Comparison of ENCODE assay signal across 51 mouse cellular contexts in the genomic region with DNA sequence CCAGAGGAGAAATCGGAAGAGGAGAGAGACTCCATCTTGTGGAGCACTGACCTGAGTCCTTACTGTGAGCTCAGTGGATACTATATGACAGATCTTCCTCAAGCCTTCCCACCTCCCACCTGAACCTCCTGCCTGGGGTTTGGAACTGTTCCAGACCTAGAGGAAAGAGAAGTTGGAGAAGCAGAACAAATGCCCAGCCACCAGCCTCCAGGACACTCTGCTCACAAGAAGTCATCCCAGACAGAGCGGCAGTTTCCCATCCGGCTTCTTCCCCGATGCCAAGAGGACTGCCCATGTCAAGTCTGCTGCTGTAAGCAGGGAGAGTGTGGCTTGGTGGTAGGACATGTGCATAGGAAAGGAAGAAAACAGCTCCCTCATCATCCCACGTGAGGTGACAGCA. TPM values are rescaled to one million over a fixed set of nuclear protein-coding genes. Genes with fewer than 3 reads are reported as not detected.
"Had no signal": no experiment of that assay in that cellular context is flagged by ENCODE, and none has a peak within 500 bp of the region (broad histone marks: within the 10 kb centered on the region; RNA-seq: fewer than 3 reads in every experiment).

No protein-coding gene starts in this region.

- DNase-seq: heart, postnatal 10 days; heart, postnatal 14 days; heart, postnatal 4 days; kidney, adult 11 months; kidney, adult 18-20 months; kidney, adult 2 months; kidney, adult 8-10 months; kidney, adult 9 months; kidney, postnatal 10 days; kidney, postnatal 14 days; kidney, postnatal 25 days; kidney, postnatal 36 days; kidney, postnatal 4 days; layer of hippocampus, adult 9-11 months; layer of hippocampus, postnatal 36 days had no signal

- H3K36me3 ChIP-seq: heart, embryonic 12.5 days; heart, embryonic 13.5 days; heart, embryonic 15.5 days; hindbrain, embryonic 10.5 days; hindbrain, embryonic 12.5 days; hindbrain, embryonic 13.5 days; hindbrain, embryonic 15.5 days; intestine, embryonic 15.5 days; kidney, embryonic 15.5 days had no signal

- H3K4me3 ChIP-seq: heart, embryonic 12.5 days; heart, embryonic 13.5 days; heart, embryonic 15.5 days; hindbrain, embryonic 10.5 days; hindbrain, embryonic 12.5 days; hindbrain, embryonic 13.5 days; hindbrain, embryonic 15.5 days; intestine, embryonic 15.5 days; kidney, embryonic 15.5 days; layer of hippocampus, adult 2 months; left cerebral cortex, adult 2 months had no signal

- H3K9me3 ChIP-seq: heart, embryonic 12.5 days; heart, embryonic 13.5 days; heart, embryonic 15.5 days; hindbrain, embryonic 10.5 days; hindbrain, embryonic 12.5 days; hindbrain, embryonic 13.5 days; hindbrain, embryonic 15.5 days; intestine, embryonic 15.5 days; kidney, embryonic 15.5 days had no signal

- H3K27me3 ChIP-seq: hindbrain, embryonic 13.5 days; hindbrain, embryonic 15.5 days; intestine, embryonic 15.5 days; kidney, embryonic 15.5 days had no signal

- ATAC-seq: hindbrain, embryonic 16.5 days; hindbrain, postnatal 0 days; inflammation-experienced regulatory T-cells, adult 6 months; intestine, embryonic 15.5 days; intestine, embryonic 16.5 days; intestine, postnatal 0 days had no signal

- H3K4me1 ChIP-seq: heart, embryonic 12.5 days; heart, embryonic 13.5 days; heart, embryonic 15.5 days; hindbrain, embryonic 10.5 days; hindbrain, embryonic 12.5 days; hindbrain, embryonic 13.5 days; hindbrain, embryonic 15.5 days; intestine, embryonic 15.5 days; kidney, embryonic 15.5 days had no signal

RNA-seq across cellular contexts. Expression of a gene that starts 6.2 kb away (rescaled TPM):
- total RNA-seq: heart, postnatal 14 days; heart, postnatal 25 days; heart, postnatal 4 days; hematopoietic stem cell, adult 5-6 weeks; hindbrain, postnatal 0 days; layer of hippocampus, adult 18-20 months; layer of hippocampus, adult 2 months; layer of hippocampus, adult 8-10 months; layer of hippocampus, postnatal 10 days; layer of hippocampus, postnatal 14 days; layer of hippocampus, postnatal 25 days; layer of hippocampus, postnatal 36 days; left cerebral cortex, adult 18-20 months; left cerebral cortex, adult 2 months; left cerebral cortex, adult 8-10 months had no signal
- polyA plus RNA-seq: heart, embryonic 11.5 days; heart, embryonic 12.5 days; heart, embryonic 13.5 days; heart, embryonic 14.5 days; heart, embryonic 15.5 days; heart, embryonic 16.5 days; hindbrain, embryonic 11.5 days; hindbrain, embryonic 12.5 days; hindbrain, embryonic 13.5 days; hindbrain, embryonic 14.5 days; hindbrain, embryonic 15.5 days; hindbrain, embryonic 16.5 days; hindbrain, postnatal 0 days; inflammation-experienced regulatory T-cells, adult 6 months; intestine, embryonic 15.5 days; intestine, embryonic 16.5 days; kidney, adult 2 months; kidney, embryonic 15.5 days; large intestine, adult 2 months had no signal

RNA-seq across cellular contexts. Expression of a gene that starts 6.6 kb away (rescaled TPM):
- total RNA-seq: heart, postnatal 10 days; heart, postnatal 14 days; heart, postnatal 25 days; heart, postnatal 4 days; hematopoietic stem cell, adult 5-6 weeks; hindbrain, postnatal 0 days; layer of hippocampus, adult 18-20 months; layer of hippocampus, adult 2 months; layer of hippocampus, adult 8-10 months; layer of hippocampus, postnatal 10 days; layer of hippocampus, postnatal 14 days; layer of hippocampus, postnatal 25 days; layer of hippocampus, postnatal 36 days; left cerebral cortex, adult 18-20 months; left cerebral cortex, adult 2 months; left cerebral cortex, adult 8-10 months had no signal
- polyA plus RNA-seq: heart, embryonic 11.5 days; heart, embryonic 12.5 days; heart, embryonic 13.5 days; heart, embryonic 14.5 days; heart, embryonic 15.5 days; heart, embryonic 16.5 days; heart, postnatal 0 days; hindbrain, embryonic 10.5 days; hindbrain, embryonic 11.5 days; hindbrain, embryonic 12.5 days; hindbrain, embryonic 13.5 days; hindbrain, embryonic 14.5 days; hindbrain, embryonic 15.5 days; hindbrain, embryonic 16.5 days; hindbrain, postnatal 0 days; inflammation-experienced regulatory T-cells, adult 6 months; intestine, embryonic 14.5 days; intestine, embryonic 15.5 days; intestine, embryonic 16.5 days; intestine, postnatal 0 days; kidney, adult 2 months; kidney, embryonic 14.5 days; kidney, embryonic 15.5 days; kidney, embryonic 16.5 days; kidney, postnatal 0 days; large intestine, adult 2 months had no signal

RNA-seq across cellular contexts. Expression of a gene that starts 15.9 kb away (rescaled TPM):
- total RNA-seq: heart, postnatal 10 days; heart, postnatal 14 days; heart, postnatal 25 days; heart, postnatal 4 days; hematopoietic stem cell, adult 5-6 weeks; hindbrain, postnatal 0 days; layer of hippocampus, adult 18-20 months; layer of hippocampus, adult 2 months; layer of hippocampus, adult 8-10 months; layer of hippocampus, postnatal 10 days; layer of hippocampus, postnatal 36 days; left cerebral cortex, adult 18-20 months; left cerebral cortex, adult 2 months; left cerebral cortex, adult 8-10 months had no signal
- polyA plus RNA-seq: heart, embryonic 11.5 days; heart, embryonic 12.5 days; heart, embryonic 13.5 days; heart, embryonic 14.5 days; heart, embryonic 15.5 days; heart, embryonic 16.5 days; heart, postnatal 0 days; hindbrain, embryonic 10.5 days; hindbrain, embryonic 11.5 days; hindbrain, embryonic 12.5 days; hindbrain, embryonic 13.5 days; hindbrain, embryonic 14.5 days; hindbrain, embryonic 15.5 days; hindbrain, embryonic 16.5 days; hindbrain, postnatal 0 days; intestine, embryonic 14.5 days; intestine, embryonic 15.5 days; intestine, embryonic 16.5 days; intestine, postnatal 0 days; kidney, adult 2 months; kidney, embryonic 14.5 days; kidney, embryonic 15.5 days; kidney, embryonic 16.5 days; kidney, postnatal 0 days; large intestine, adult 2 months had no signal

RNA-seq across cellular contexts. Expression of a gene that starts 23.9 kb away (rescaled TPM):
- total RNA-seq: heart, postnatal 10 days; heart, postnatal 14 days; heart, postnatal 25 days; heart, postnatal 4 days; hematopoietic stem cell, adult 5-6 weeks; hindbrain, postnatal 0 days; layer of hippocampus, adult 18-20 months; layer of hippocampus, adult 2 months; layer of hippocampus, adult 8-10 months; layer of hippocampus, postnatal 10 days; layer of hippocampus, postnatal 14 days; layer of hippocampus, postnatal 25 days; layer of hippocampus, postnatal 36 days; left cerebral cortex, adult 18-20 months; left cerebral cortex, adult 2 months; left cerebral cortex, adult 8-10 months had no signal
- polyA plus RNA-seq: heart, embryonic 11.5 days; heart, embryonic 12.5 days; heart, embryonic 13.5 days; heart, embryonic 14.5 days; heart, embryonic 15.5 days; heart, embryonic 16.5 days; heart, postnatal 0 days; hindbrain, embryonic 10.5 days; hindbrain, embryonic 11.5 days; hindbrain, embryonic 12.5 days; hindbrain, embryonic 13.5 days; hindbrain, embryonic 14.5 days; hindbrain, embryonic 15.5 days; hindbrain, embryonic 16.5 days; hindbrain, postnatal 0 days; inflammation-experienced regulatory T-cells, adult 6 months; intestine, embryonic 14.5 days; intestine, embryonic 15.5 days; intestine, embryonic 16.5 days; intestine, postnatal 0 days; kidney, adult 2 months; kidney, embryonic 14.5 days; kidney, embryonic 15.5 days; kidney, embryonic 16.5 days; kidney, postnatal 0 days; large intestine, adult 2 months had no signal

RNA-seq across cellular contexts. Expression of a gene that starts 45.3 kb away (rescaled TPM):
- total RNA-seq: heart, postnatal 10 days; heart, postnatal 14 days; heart, postnatal 25 days; heart, postnatal 4 days; hematopoietic stem cell, adult 5-6 weeks; hindbrain, postnatal 0 days; layer of hippocampus, adult 18-20 months; layer of hippocampus, adult 2 months; layer of hippocampus, adult 8-10 months; layer of hippocampus, postnatal 10 days; layer of hippocampus, postnatal 14 days; layer of hippocampus, postnatal 25 days; layer of hippocampus, postnatal 36 days; left cerebral cortex, adult 18-20 months; left cerebral cortex, adult 2 months; left cerebral cortex, adult 8-10 months had no signal
- polyA plus RNA-seq: heart, embryonic 11.5 days; heart, embryonic 12.5 days; heart, embryonic 13.5 days; heart, embryonic 14.5 days; heart, embryonic 15.5 days; heart, embryonic 16.5 days; heart, postnatal 0 days; hindbrain, embryonic 10.5 days; hindbrain, embryonic 11.5 days; hindbrain, embryonic 12.5 days; hindbrain, embryonic 13.5 days; hindbrain, embryonic 14.5 days; hindbrain, embryonic 15.5 days; hindbrain, embryonic 16.5 days; hindbrain, postnatal 0 days; inflammation-experienced regulatory T-cells, adult 6 months; intestine, embryonic 14.5 days; intestine, embryonic 15.5 days; intestine, embryonic 16.5 days; intestine, postnatal 0 days; kidney, adult 2 months; kidney, embryonic 14.5 days; kidney, embryonic 15.5 days; kidney, embryonic 16.5 days; kidney, postnatal 0 days; large intestine, adult 2 months had no signal
